Mouse (Mus musculus) urinary bladder, postnatal 36 days (tissue): ENCODE measurements around the gene Gm8229.
"Not testable (repeated sequence)": the region's sequence is repeated elsewhere in the genome, so short reads cannot be mapped to it uniquely, and the experiment has no call there.

Source experiments
- DNase-seq, 2 experiments: peaks; one replicate each; pipeline ENCODE4 v3.0.0; 2022; ENCODE audit warnings: low spot score in 2 of 2, mixed read lengths in 1 of 2

Gene Gm8229

DNA sequence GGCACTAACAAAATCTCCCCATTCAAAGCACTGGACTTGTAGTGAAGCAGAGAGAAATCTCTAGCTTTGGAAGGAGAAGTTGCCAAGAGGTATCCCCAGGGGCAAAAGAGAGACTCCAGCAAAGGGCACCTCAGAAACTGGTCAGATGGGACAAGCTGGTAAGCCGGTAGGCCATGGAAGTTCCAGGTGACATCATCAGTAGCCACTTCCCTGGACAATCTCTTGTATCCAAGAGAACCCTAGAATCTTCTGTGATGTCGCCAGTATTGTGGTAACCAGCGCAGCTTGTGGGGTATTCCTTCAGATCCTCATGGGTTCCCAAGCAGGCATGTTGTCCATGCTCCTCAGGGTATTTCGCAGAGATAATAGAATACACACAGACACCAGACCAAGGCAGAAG, at the start of gene Gm8229:
TSS of gene Gm8229 (plus strand) at position 301 of the 400 bp plus-strand sequence.
- not testable (repeated sequence) for DNase-seq

DNA sequence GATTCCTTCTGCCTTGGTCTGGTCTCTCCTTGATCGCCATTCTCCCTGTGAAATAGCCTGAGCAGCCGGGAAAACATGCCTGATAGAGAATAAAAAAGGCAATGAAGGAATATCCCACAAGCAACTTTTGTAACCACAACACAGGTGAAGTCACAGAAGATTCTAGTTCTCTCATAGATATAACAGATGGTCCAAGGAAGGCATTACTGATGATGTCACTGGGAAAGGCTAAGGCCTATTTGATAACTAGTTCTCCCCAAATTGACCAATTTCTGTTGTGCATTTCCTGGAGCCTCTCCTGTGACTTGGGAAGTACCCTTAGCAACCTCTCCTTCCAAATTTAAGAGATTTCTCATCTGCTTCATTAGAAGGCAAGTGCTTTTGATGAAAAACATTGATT, 26.7 kb upstream of the Gm8229 start, which contains the start of gene Gm5930:
TSS of gene Gm5930 (minus strand) at position 101 of the 400 bp plus-strand sequence.
- not testable (repeated sequence) for DNase-seq

GRCm38 (mm10) chr14:44361416-44361815, 3.7 kb upstream of the Gm8229 start:
- DNase-seq, result not testable (repeated sequence)

DNA sequence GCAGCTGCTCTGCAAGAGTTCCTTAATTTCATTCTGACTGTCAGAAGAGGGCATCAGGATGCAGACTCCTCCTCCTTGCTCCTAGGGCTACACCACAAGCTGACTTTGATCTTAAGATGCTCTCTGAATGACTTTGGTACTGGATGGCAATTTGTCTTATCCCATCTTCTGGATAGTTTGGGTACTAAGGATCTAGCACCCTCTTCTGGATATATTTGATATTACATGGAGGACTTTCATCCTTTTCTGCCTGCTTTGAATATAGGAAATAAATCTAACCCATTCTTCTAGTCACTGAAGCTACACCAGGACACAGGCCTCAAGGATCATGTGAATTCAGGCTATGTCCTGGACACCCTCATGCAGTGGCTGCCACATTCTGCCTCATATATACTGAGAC, 2.9 kb upstream of the Gm8229 start:
- not testable (repeated sequence) for DNase-seq

- not testable (repeated sequence) for DNase-seq
These were observed 19.1 kb downstream of the Gm8229 start for GRCm38 (mm10) chr14:44384233-44384632.

GRCm38 (mm10) chr14:44410588-44410987, 45.4 kb downstream of the Gm8229 start, which contains the start of gene Gm3371:
Gene Gm3371, minus strand, starts transcription at chr14:44410688.
- DNase-seq, result not testable (repeated sequence)
